Mouse (Mus musculus): ENCODE measurements around the gene Plcl1.

Gene Plcl1

DNA sequence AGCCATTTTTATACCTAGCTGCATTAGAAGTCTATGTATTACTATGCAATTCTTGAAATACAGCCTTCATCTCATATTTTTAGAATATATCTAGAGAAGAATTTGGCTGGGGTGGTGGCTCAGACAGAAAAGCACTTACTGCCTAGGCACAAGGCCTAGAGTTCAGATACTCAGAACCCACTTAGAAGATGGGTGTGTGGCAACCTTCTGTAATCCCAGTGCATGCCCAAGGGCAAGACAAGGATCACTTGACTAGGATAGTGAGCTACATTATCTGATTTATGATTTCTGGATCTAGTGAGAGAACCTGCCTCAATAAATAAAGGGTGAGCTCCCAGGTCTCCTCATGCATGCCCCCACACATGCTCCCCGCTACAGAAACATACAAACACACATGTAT is 294.3 kb downstream of the Plcl1 start:
- DNase-seq (ENCODE audit: extremely low read depth, low read depth, low spot score): peak; percentile 56

DNA sequence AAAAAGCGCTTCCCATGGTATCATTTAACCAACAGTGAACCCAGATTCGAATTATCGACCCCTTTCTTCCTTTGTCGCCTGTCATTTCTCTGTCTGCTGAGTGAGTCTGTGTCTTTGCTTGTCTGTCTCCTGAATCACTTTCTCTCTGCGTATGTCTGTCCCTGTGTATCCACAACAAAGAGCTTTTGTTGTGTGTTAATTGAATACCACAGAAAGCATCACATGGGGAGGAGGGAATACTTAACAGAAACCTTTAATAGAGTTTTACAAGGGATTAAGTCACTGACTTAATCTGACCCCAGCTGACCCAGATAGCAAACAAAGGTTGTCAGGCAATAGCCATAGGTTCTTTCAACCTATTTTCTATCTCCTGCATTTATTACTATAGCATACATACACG is 295.0 kb downstream of the Plcl1 start:
- no peak for DNase-seq (ENCODE audit: extremely low read depth, low read depth, low spot score)

DNA sequence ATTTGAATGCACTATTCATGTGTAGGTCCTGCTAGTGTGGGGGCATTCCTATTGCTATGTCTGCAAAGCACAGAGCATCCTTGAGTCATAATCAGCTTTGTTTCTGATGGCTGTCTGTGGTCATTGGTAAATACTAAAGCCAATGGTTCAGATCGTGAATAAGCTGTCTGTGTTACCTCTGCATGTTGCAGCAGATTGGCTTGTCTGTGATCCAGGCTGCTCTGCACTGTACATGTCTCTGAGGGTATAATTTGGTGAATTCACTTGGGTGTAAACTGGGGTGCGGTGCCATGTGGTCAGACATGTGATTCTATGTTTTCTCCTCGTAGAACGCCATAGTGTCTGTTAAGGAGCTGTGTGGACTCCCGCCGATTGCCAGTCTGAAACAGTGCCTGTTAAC is 295.9 kb downstream of the Plcl1 start:
- no peak for DNase-seq (ENCODE audit: extremely low read depth, low read depth, low spot score)

- DNase-seq (ENCODE audit: extremely low read depth, low read depth, low spot score): no peak
These were observed 296.4 kb downstream of the Plcl1 start for GRCm38 (mm10) chr1:55702106-55702505.

DNA sequence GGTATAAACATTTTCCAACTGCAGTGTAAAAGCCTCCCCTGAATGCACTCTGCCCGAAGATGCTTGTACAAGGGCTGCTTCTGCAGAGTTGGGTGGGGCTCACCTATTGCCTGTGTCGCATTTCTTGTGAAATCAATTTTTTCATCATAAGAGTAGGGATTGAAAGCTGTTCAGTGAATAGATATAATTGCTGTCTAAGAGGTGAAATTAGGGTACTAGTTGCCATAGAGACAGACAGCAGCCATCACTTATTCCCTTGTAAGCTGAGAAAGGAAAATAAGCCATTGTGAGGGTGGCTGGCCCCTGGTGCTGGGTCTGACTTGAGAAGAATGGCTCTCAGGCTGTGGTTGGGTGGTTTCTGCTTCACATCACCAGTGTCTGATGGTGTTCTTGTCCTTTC is 299.0 kb downstream of the Plcl1 start:
- no peak for DNase-seq (ENCODE audit: extremely low read depth, low read depth, low spot score)

GRCm38 (mm10) chr1:55705173-55705572 is 299.5 kb downstream of the Plcl1 start:
- DNase-seq (ENCODE audit: extremely low read depth, low read depth, low spot score): no peak

DNA sequence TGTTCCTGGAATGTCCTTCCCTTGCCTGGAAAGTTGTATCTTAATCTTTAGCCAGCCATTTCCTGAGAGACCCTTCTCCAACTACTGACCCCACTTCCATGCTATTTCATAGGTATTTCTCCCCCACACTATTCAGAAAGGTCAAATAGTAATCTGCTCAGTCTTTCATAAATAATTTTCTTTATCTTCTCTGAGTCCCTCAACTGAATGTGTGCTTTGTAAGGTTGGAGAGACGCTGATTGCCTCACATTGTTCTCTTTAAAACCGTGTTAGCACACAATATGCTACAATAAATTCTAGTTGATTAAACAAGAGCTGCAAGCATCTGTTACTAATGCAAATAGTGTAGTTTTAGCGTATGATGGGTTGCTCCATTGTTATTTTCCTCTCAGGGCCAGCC is 300.0 kb downstream of the Plcl1 start:
- no peak for DNase-seq (ENCODE audit: extremely low read depth, low read depth, low spot score)

DNA sequence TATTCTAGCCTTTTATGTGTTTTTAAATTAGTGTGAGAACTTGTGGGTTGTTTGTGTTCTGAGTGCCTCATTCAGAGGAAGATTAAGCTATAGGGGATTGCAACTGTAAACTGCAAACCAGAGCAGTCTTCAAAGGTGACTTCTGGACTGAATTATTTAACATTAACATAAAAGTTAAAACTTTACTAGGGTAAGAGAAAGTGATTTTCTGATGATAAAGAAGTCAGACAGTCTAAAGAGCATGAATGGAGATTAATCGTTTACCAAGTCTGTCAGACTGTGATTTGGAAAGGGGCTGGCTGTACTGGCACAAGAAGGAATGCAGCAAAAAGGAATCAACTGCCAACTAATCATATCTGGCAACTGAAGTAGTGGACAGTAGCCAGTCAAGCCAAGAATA is 301.2 kb downstream of the Plcl1 start:
- peak; percentile 30 for DNase-seq (ENCODE audit: extremely low read depth, low read depth, low spot score)

DNA sequence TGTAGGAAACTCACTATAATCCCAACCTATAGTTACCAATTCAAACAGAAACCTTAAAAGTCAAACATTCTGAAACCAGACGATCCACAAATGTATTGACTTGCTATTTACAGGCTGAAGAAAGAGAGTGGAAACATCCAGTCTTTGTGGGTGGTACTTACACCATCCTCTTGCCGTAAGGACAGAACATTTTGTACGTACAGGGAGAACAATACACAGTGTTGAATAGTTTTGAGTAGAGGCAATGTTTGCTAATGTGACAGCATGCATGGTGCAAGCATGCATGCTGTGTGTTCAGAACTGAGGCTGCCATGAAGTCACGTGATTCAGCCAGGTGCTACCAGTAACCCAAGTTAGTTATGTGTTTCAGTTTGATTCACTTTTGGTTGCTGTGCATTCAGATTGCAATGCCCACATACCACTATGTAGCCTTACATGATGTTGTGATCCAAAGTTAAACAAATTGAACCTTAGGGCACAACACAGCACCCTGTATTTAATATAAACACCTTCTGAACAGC is 311.6 kb downstream of the Plcl1 start:
- no peak for DNase-seq (ENCODE audit: extremely low read depth, low read depth, low spot score)

DNA sequence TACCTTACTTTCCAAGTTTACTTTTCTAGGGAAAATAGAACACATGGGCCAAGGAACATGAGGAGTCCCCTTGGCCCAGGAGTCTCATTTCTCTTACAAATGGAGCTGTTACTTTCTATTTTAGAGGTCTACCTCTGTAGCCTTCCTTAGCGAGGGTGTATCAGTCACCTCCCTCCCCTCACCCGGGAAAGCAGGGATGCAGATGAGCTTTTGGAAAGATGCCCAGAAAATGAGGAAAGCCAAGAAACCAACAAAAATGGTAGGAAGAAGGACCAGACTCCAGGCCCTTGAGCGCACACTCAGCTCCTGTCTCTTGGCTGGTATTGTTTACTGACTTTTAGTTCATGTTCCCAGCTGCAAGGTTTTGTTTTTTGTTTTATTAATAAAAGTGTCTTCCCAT is 319.7 kb downstream of the Plcl1 start:
- no peak for DNase-seq (ENCODE audit: extremely low read depth, low read depth, low spot score)

DNA sequence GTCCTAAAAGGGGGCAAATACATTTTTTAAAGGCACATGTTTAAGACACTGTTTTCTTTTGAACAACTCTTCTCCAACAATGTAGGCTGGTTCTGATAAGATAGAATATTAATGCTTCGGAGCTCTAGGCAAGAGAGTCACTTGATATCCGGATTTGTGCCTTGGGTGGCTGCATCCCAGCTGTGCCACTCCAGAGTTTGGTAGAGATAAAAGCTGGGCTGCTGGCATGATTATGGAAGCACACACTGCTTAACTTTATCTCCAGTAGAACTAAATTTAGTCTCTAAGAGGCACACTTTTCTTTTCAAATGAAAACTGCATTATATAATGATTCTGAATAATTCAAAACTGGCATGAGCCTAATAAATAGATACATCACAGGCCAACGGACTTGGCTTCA is 323.6 kb downstream of the Plcl1 start:
- DNase-seq (ENCODE audit: extremely low read depth, low read depth, low spot score): no peak

GRCm38 (mm10) chr1:55732951-55733350 is 327.2 kb downstream of the Plcl1 start:
- DNase-seq (ENCODE audit: extremely low read depth, low read depth, low spot score): no peak

- no peak for DNase-seq (ENCODE audit: extremely low read depth, low read depth, low spot score)
These were observed 330.5 kb downstream of the Plcl1 start for GRCm38 (mm10) chr1:55736054-55736740.

- peak; percentile 92 for DNase-seq (ENCODE audit: extremely low read depth, low read depth, low spot score)
These were observed 331.1 kb downstream of the Plcl1 start for GRCm38 (mm10) chr1:55736762-55737288.

DNA sequence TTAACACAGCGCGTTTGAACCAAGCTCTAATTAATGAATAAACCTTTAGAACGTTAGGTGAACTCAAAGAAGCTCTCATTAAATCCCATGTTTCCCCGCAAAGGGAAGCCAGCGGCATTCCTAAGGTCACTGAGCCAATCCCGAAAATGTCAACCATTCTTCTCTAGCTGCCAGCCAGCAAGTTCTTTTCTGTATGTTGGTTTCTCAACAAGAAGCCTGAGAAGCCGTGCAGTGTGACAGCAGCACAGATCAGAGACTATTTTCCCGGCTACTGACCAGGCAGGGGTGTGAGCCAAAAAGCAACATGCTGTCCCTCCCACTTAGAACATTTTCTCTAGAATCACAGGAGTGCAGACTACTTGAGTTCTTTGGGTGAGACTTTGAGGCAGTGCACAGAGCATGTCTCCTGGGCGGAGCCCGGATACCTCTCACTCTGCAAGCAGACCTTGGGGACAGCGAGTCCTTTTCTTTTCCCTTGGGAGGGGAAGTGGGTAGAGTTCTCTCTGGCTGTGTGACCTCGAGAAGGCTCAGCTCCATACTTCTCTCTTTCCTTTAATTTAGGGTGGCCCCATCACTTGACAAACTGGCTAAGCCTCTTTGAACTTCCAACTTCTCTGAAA is 333.1 kb downstream of the Plcl1 start:
- no peak for DNase-seq (ENCODE audit: extremely low read depth, low read depth, low spot score)

DNA sequence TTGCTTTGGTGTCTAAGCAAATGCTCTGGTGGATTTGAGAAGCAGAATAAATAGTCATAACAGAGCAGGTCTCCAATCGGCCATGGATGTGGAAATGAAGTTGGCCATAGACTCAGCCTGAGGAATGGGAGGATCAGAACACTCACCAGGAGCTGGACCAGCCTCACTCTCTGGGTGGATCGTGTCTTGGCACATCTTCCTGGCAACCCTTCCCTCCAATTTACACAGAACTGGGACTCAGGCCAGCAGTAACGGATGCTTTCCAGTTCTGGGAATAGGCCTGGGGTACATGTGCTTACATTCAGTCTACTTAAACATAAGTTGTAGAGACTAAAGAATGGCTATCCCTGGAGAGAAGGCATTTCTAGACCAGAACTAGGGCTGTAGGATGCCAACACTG is 336.2 kb downstream of the Plcl1 start:
- DNase-seq (ENCODE audit: extremely low read depth, low read depth, low spot score): no peak

DNA sequence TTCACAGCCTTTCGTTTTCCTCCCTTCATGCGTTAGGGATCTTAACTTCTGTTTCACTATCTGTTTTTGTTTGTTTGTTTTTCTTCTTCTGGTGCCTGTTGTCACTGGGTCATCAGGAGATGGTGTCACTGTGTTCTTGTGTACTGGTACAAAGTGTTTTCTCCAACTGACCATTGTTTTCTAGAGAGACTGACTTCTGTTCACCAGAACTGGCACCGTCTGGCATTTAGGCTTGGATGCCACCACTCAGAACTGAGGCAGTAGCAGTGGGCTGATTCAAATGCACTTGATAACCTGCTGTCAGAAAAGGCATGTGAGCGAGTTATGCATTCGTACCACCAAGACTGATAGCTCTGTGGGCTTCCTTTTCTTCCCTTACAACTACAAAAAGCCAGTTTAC is 342.8 kb downstream of the Plcl1 start:
- no peak for DNase-seq (ENCODE audit: extremely low read depth, low read depth, low spot score)

GRCm38 (mm10) chr1:55749770-55750169 is 344.0 kb downstream of the Plcl1 start:
- DNase-seq (ENCODE audit: extremely low read depth, low read depth, low spot score): no peak

DNA sequence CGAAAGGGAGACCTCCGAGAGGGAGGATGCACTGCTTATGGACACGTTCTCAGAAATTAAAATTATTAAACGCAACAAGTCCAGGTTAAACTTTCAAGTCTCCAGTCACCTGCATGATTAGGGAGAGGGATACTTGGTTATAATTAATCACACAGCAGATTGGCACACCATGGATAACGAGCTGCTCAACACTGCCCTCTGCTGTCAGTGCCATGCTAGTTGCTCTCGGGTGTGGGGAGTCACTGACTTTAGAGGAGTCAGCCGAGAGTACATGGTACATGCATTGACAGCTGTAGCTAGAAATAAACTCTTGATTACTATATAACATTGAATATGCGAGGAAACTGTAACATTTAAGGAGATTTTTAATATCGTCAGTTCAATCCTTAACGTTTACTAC is 350.0 kb downstream of the Plcl1 start:
- DNase-seq (ENCODE audit: extremely low read depth, low read depth, low spot score): no peak

- no peak for DNase-seq (ENCODE audit: extremely low read depth, low read depth, low spot score)
These were observed 356.6 kb downstream of the Plcl1 start for GRCm38 (mm10) chr1:55762284-55762683.

- no peak for DNase-seq (ENCODE audit: extremely low read depth, low read depth, low spot score)
These were observed 357.4 kb downstream of the Plcl1 start for GRCm38 (mm10) chr1:55763171-55763570.

- no peak for DNase-seq (ENCODE audit: extremely low read depth, low read depth, low spot score)
These were observed 361.0 kb downstream of the Plcl1 start for GRCm38 (mm10) chr1:55766743-55767142.
